Mouse (Mus musculus) ovary, postnatal 10 days (tissue): ENCODE data around the gene Tns1.

Experiments
- DNase-seq: peaks from one replicate; pipeline ENCODE4 v3.0.0; 2022; ENCODE audit warnings: low spot score

Gene Tns1

DNA sequence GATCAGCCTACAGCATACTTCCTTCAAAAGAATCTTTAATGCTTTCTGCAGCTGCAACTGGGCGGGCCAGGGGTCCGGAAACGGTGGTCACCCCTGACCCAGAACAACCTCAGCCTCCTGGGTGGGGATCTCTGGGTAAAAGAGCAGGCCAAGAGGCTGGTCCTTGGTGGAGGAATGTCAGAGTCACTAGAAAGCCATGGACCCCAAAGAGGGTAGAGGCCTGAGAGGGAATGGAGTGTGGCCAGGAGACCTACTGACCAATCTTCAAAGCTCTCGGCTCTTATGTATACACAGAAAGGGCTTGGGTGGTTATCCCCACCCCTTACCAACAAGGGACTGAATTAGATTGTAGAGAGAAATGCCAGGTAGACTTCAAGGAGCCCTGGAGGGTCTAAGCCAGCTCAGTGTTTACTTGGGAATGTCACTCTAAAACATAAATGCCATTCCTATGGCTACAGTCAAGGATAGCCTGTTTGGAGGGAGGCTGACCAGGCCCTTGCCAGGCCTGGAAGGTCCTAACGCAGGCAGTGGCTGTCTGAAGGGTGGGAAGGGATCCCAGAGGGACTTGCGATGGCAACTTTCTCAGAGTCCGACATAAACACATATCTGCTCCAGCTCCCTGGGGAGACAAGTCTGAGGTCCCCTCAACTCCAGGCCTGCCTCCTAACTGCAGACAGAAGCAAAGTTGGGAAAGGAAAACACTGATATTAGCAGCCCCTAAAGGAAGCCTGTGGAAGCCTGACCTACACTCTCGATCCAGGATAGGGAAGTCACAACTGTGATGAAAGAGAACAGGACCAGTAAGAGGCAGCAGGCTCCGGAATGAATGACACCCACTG, 92.3 kb downstream of the Tns1 start:
- no peak for DNase-seq

DNA sequence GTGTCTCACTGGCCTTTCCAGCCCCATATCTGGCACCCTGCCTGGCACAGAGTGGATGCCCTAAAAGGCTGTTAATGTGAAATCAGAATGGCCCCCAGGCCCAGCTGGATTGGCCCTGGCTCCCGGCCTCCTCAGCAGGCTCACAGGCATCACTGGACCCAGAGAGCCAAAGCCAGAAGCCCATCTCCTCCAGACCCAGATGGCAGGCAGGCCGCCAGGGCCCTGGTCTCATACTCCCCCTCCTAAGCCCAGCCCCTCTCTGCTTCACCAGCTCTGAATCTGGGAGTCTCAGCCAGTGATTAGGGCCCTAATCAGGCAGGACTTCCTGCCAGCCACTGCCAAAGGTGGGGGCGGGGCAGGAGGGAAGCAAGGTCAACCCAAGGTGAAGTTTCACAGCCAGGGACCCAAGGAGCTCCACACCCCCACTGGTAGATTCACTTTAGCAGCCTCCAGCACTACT, 93.3 kb downstream of the Tns1 start:
- peak; percentile 52 for DNase-seq

- DNase-seq: no peak
Observed at GRCm38 (mm10) chr1:74030285-74030684, 94.0 kb downstream of the Tns1 start.

- DNase-seq: no peak
Observed at GRCm38 (mm10) chr1:74029669-74030068, 94.6 kb downstream of the Tns1 start.

GRCm38 (mm10) chr1:74028881-74029266, 95.4 kb downstream of the Tns1 start:
- DNase-seq: no peak

DNA sequence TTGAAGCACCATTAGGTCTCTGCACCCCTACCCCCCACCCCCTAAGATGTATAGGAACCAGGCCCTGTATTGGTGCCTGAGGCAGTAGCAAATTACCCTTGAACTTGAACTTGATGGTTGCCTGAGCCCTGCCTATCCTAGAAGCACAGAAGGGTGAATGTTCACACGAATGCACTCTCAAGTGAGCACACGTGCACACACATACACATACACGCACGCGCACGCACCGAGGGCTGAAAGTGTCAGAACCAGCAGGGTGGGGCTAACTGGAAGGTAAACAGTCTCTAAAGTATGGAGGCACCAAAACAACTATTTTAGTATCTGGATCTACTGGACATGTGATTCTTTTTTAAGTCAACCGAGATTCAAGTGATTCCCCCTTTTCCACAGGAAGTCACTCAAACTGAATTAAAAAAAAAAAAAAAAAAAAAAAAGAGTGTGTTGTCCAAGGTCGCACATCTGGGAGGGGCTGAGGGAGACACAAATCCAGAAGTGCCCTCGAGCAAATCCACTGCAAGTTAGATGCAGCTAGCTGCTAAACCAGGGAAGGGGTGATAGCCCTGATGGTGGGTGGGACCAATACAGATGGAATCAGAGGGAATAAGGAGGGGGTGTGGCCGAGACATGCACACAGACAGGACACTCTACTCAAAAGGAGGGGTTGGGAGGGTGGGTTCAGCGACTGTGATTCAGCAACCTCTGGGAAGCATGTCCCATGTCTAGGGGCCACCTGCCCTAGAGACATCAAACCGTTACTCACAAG, 96.0 kb downstream of the Tns1 start:
- DNase-seq: no peak

GRCm38 (mm10) chr1:74027559-74028091, 96.6 kb downstream of the Tns1 start:
- DNase-seq: no peak

DNA sequence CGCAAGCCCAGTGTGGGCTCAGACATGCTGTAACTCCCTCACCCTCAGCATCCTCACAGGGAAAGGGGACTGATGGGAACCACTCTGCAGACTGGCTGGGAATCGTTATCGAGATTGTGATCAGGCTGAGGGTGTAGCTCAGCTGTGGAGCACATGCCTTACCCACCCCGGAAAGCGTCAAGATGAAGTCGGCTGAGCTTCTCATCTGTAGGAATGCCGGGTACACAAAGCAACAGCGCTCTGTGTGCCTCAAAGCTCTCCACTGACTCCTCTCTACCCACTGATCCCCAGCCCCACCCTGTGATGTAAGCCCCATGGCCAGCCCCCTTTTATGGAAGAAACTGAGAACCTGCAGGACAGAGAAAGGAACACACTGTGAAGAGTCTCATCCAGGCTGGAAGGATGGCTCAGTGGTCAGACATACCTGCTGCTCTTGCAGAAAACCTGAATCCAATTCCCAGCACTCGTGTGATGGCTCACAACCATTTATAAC, 97.5 kb downstream of the Tns1 start:
- no peak for DNase-seq

DNA sequence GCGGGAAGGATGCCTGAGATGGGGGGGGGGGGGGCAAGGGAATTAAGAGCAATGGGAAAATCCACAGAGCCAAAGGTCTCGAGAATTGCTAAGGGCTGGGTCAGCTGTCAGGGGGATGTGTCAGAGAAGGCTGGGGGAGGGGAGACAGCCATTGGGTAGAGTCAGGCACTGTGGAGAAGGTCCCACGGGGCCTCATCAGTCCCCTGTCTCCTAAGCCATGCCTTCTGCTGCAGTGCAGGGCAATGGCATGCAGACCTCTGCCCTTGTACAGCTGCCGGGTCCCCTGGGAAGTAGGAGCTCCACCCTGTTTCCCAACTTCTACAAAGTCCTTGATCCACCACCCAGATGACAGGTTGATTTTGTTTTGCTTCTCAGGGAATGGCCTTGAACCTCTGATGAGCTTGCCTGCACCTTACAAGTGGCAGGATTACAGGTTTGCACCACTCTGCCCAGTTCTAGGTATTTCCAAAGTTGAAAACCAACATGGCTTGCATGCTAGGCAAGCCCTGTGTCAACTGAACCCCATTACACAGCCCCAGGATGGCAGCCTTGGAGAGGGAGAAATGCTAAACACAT, 98.5 kb downstream of the Tns1 start:
- no peak for DNase-seq

DNA sequence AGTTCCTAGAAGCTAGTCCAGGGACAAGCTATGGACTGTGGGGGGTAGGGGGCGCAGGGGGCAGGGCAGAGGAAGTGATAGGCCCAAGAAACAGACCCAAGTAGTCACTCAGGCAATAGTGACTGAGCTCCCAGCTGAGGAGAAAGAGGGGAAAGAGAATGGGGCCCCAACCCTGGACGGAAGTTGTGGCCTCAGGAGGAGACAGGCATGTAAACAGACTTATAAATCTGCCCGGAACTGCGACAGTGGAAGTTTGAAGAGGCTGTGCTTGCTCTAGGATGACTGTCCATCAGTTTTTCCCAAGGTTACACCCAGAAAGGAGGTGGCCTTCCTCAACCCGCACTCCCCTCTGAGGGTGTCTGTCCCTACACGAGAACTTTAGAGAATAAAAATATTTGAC, 99.0 kb downstream of the Tns1 start:
- no peak for DNase-seq

DNA sequence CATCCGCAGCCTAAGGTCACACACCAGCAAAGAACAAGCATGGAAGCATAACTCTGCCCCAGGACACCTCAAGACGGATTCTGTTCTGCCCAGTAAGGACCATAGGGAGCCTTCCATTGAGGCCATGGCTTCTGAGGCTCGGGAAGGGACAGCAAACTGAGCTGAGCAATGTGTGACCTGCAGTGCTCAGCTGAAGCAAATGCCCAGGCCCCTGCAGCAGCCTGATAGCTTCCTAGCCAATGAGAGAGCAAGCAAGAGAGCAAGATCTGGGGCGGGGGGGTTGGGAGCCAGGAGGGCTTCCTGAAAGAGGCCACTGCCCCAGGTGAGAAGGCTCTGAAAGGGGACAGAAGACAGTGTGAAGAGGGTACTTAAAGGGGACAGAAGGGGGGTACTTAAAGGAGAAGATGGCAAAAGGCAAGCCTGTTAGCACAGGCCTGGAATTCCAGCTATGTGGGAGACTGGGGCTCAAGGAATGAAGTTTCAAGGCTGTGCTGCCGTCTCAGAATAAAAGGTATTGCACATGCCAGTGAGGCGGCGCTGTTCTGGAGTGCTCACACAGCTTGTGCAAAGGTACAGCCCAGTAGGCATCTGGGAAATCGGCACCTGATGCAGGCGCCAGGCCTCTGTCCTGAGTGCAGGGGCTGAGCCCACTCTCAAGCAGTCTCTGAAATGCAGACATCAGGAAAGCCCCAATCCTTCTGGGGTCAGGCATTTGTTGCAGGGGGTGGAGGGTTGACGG, 99.6 kb downstream of the Tns1 start:
- no peak for DNase-seq

DNA sequence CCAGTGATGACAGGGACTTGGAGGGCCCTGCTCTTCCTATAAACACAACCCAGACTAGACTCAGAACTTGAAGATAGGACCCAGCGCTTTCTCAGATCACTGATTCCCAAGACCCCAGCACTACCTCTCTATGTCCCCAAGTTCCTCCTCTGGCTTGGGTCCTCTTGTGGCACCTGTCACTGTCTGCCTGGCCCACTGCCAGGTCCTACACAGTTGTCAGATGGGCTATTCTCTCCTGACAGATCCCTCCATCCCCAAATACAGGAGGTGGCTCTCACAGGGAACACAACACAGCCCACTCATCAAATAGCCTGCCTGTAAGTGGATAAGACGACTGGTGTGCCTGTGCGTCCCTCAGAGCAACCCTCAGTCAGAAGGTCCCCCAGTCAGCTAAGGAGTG, 101.3 kb downstream of the Tns1 start:
- DNase-seq: no peak

- DNase-seq: no peak
Observed at GRCm38 (mm10) chr1:74022536-74022935, 101.7 kb downstream of the Tns1 start.

DNA sequence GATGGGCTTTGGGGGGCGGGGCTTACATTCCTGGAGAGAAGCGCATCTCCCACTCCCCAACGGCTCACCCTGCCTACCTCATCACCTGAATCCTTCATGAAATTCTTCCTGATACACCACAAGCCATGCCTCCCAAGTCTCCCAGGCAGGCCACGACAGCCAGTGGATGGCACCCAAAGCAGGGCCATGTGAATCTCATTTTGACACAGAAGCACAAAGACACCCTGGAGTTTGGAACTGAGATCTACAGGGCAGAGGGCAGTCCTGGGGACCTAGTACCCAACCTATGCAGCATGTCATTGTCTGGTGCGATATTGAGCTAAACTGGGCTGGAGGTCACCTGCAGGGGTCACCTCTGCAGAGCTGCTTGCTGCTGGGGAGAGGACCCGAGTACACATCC, 104.0 kb downstream of the Tns1 start:
- no peak for DNase-seq

- no peak for DNase-seq
Observed at GRCm38 (mm10) chr1:74017399-74018172, 106.7 kb downstream of the Tns1 start.

GRCm38 (mm10) chr1:74016618-74017017, 107.6 kb downstream of the Tns1 start:
- no peak for DNase-seq

DNA sequence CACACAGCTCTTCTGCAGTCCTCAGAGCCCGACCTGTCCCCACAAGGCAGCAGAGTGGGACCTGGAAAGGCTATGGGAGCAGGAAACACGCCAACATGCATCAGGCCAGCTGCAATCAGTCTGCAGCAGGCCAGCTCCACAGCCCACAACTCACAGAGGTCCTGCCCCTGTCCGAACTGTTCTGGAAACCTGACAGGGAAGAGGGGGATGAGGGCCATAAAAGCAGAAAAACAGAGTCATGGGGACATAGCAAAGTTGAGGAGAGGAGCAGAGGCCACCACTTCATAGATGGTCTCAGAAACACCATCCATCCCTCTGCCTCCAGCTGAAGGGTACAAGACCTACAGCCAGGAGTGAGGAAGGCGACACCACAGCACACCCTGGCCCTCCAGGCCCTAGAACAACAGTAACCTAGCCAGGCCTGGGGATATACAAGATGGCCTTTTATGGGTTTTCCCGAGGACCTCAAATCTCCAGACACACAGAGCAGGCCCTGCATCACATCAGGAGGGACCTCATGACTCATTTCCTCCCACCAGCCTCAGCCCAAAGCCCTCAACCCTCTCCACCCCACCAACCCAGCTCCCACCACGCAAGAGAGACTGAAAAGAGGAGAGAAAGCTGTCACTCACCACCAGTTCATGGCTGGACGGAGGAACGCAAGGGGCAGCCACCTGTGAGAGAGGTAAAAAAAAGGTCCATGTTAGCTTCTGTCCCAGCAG, 108.6 kb downstream of the Tns1 start:
- no peak for DNase-seq

DNA sequence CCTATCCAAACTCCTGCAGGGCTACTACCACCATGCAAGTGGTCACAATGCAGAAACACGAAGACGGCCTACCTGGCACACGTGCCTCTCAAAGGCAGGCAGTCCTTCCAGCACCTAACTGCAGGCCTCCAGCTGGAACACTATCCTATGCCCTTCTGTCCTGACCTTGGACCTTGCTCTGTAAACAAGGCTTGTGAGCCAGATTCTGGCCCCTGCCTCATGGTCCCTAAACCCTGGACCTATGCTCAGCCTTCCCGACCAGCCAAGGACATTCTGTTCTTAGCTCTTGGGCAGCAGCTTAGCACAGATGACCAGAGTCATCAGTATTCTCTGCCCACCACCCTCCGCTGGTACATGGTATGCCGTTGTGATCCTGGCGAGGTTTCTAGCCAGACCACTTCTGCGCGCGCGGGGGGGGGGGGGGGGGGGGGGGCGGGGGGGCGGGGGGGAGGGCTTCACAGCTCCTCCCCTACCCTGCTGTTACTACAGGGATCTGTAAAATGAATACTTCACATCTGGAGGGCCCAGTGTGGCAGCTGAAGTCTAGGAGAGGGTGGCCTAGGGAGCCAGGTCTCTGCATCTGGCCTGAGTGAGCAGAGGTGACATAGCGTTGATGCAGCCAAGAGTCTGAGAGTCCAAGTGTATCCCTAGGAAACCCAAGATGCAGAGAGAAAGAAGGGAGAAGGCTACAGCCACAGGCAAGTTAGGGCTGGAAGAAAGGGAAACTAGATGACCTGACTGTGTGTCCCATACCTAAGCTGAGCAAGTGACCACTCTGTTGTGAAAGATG, 109.5 kb downstream of the Tns1 start:
- no peak for DNase-seq

DNA sequence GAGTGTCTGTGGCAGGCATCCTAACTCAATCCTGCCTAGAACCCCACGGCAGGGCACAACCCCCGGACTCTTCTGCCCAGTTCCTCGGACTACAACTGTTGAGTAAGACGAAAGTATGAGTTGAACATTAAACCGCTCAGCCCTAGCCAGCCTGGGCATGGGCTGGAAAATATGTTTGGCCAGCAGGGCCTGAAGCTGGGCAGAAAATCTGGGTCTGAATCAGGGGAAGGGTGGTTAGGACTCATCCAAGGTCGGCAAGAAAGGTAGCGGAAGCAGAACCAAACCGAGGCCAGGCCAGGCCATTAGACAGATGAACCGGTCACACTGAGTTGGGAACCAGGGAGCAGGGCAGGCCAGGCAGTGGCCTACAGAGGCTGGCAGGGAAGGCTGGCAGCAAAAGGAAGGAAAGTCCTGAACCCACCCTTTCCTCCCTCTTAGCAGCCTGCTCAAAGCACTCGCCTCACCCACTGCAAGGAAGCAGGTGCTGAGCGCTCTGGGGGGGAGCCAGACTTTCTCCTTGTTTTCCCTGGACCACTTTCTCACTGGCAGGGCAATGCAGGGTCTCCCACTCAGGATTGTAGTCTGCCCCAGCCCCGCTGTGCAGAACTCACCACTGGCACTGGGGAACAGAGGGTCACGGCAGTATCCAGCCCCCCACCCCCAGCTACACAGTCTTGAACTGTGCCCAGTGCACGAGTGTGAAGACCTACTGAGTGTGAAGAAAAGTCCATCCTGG, 110.8 kb downstream of the Tns1 start:
- DNase-seq: no peak
